Mouse (Mus musculus) spleen, postnatal 4 days (tissue): ENCODE measurements at regions not wholly inside any gene's neighbourhood (a gene's known extent, or its start where the extent isn't known, plus 50 kb on each side); places are given as distances from the start of the nearest gene placed in this dataset.

ENCODE experiments used
- DNase-seq, 2 experiments: peaks; one replicate each; pipeline ENCODE4 v3.0.0; 2022; ENCODE audit warnings: low spot score in 2 of 2

DNA sequence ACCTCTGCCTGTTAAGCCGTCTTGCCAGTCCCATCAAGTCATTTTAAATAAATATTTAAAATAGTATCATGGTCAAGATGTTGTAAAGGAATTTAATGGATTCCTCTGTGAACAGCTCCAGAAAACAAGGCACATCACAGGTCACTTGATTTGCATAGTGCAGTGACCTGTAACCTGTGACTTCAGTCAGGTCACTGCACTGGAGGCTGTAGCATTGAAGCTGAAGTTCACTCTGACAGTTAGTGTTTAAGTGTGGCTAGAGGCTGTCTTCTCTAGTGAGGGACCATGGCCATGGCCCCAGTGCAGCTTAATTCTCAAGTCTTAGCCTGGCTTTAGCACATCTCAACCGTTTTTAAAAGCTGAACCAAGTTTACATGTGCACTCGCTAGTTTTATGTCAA, 68.1 kb upstream of the Ercc4 start:
- DNase-seq: no peak

DNA sequence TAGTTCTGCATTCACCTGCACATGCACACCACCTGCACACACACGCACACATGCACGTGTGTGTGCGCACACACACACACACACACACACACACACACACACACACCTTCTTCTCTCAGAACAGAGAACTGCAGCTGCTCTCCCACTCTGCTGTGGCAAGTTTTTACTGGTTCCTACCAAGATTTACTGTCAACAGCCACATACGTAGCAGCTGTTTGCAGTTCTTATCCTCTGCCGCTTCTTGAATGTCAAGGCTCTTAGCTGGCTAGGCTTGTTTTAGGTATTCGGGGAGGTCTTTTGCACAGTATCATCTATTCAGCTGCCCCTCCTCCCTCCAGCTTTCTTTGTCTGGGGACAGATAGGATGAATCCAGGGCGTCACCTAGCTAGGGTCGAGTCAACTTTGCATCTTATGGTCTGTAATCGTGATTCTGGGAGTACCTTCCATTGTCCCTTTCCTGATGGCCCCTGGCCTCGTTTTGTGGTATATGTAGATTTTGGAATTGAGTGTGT, 64.3 kb upstream of the Ercc4 start:
- DNase-seq: no peak

DNA sequence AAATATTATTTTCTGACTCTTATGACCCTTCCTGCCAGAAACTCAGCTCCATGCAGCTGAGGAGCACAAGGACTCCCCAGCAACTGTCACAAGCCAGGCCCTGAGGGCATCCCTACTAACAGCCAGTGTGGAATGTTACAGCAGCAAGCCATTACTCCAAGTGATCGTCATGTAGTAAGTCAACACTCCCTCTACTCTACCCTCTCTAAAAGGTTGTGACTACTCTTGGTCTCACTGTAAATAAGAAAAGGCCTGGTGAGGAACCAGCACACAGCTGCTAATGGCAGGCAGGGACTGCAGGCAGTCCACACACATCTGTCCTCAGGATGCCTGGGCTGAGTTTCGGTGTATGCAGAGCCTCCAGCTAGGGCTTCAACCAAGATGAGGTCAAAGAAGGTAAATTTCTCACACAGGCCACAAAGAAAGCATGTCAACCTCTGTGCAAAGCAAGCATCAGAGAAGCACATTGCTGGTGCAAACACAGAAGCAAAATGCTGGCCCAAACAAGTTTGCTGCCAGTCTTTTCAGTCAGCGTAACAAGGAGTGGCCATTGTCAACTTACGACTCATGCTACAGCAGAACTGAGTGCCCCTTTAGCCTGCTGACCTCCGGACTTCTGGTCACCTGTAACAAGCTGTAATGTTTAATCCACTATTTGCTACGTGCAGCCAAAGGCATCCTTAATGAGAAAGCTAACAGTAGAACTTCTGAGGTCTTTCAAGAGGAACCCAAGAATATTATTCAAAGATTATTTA, 62.9 kb upstream of the Ercc4 start:
- DNase-seq: no peak

DNA sequence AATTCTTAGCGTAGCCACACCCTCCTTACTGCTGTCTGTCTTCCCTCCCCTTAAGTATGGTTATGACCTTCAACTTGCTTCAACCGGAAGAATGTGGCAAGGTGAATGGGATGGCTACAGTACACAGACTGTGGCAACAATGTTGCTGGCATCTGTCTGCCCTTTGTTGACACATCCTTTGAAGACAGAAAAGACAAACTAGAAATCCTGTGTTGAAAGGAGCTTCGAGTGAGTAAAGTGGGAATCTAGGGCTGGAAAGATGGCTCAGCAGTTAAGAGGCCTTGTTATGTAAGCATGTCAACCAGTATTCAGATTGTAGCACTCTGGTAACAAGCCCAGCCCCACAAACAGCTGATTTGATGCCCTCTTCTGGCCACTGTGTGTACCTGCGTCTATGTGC, 60.2 kb upstream of the Ercc4 start:
- DNase-seq: no peak

DNA sequence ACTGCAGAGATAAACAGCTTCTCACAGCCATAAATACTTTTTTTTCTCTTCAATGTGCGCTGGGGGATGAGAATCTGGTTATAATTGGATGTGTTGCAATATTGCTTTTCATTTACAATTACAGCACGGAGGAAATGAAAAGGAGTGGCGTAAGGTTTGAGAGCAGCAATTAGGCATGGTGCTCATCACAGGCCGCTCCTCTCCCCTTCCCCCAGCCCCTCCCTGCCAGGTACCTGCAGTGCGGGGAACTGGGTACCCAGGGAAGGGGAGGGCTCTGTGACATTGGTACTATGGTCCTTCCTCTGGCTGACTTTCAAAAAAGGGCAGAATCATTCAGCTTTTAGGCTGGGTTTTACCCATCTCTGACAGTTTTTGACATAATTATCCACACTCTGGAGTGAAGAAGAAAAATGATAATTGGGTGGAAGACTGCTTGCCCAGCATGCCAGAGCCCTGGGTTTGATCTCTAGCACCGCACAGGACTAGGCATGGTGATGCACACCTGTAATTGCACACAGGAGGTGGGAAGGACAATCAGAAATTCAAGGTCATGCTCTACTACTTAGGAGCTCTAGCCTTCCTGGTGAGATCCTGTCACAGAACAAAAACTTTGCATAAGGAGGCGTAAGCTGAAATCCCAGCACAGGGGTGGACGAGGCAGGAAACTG, 59.1 kb upstream of the Ercc4 start:
- no peak for DNase-seq

DNA sequence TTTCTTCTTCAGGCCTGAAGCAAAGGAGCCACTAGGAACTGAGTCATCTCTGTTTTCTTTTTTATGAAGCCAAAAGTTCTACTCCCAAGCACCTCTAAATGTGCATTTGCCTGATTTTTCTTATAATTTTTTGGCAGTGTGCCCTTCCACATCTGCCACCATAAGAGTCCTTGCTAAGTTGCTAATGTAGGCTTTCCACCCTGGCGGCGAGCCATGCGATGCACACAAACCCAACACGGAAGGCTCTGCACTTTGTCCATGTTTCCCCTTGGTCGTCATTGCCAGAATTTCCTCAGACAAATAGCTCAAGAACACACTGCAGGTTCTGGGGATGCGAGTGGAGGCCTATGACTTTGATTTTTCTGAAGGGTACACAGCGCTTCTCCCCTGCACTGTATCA, 54.5 kb upstream of the Ercc4 start:
- DNase-seq: no peak
